In the genomic region with DNA sequence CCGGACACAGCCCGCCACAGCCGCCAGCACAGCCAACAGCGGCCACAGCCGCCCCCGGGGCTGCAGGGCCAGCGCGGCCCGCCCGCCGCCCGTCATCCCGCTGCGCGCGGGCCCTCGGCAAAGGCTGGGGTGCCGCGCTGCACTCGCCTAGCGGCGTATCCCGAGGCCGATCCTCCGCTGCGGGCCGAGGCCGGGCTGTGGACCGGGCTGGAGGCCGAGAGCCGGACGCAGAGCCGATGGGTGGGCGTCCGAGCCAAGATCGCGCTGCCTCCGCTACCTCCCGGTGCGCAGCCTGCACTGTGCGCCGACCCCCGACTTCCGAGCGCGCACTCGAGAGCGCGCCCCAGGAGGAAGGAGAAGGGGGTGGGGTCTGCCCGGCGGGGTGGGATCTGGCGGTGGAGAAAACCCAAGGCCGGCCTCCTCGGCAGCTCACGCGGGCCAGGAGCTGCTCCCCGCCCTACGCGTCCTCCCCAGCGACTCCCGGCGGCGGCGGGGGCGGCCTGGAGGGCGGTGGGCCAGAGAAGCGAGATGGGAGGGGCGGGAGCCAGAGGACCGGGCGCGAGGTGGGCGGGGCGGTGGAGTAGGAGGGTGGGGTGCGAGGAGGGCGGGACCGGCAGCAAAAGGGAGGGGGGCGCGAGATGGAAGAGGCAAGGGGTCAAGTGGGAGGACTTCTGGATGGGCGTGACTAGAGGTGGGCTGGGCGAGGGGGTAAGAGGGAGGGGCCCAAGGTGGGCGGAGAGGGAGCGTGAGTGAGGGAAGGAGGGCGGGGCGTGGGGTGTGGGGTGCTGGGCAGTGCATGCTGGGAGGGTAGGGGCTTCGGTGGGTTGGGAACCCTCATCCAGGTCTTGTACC, we compare ENCODE assay signal across 8 mouse cellular contexts. TPM values are rescaled to one million over a fixed set of nuclear protein-coding genes. Genes with fewer than 3 reads are reported as not detected.
DNase-seq lines count a peak whose midpoint lies in the region; ATAC-seq and TF ChIP-seq lines count a peak whose summit lies in the region.

TSS of gene Lamc1 (minus strand) at position 343 of the 852 bp plus-strand sequence.

- H3K27me3 ChIP-seq in Patski = no peaks in the 10 kb centered on the region
- H3K27me3 ChIP-seq in hindbrain, embryonic 12.5 days = no peaks in the 10 kb centered on the region

- CTCF ChIA-PET in Patski (lab: Charles Lee) = interaction anchor here (0.6 kb wide), 1 partner anchor 17 kb away, joined by 3 read pairs; no protein-coding TSS in a partner anchor

- DNase-seq in Patski (ENCODE audit: low read depth, low spot score) = peak; percentile 64
- DNase-seq in cerebellum, adult 9-10 months = peak; percentile 75
- DNase-seq in frontal cortex, postnatal 14 days (ENCODE audit: low spot score in 2 of 2) = peak; percentile 70
- DNase-seq in layer of hippocampus, postnatal 25 days (ENCODE audit: extremely low spot score in 1 of 2, low spot score in 1 of 2) = peak; percentile 67 to 78
- peak; percentile 91 for DNase-seq in lung, postnatal 14 days
- DNase-seq in retina, adult 2 months (ENCODE audit: low read depth, low spot score) = peak; percentile 51
- DNase-seq in thymus, postnatal 25 days = peak; percentile 74

- no peaks in the 10 kb centered on the region for H3K9me3 ChIP-seq in hindbrain, embryonic 12.5 days (replicated peaks)

- in situ Hi-C loops in Patski (cut with MboI; ENCODE audit: low pct_unique_long_range_greater_than_20kb) = loop anchor here (5.0 to 10.0 kb wide), 2 partner anchors 78 to 205 kb away; no protein-coding TSS in a partner anchor

- H3K4me3 ChIP-seq in hindbrain, embryonic 12.5 days = peak within 1 kb of the TSS; percentile 98

- POLR2A ChIA-PET in Patski (lab: Charles Lee) = interaction anchor here (1.0 to 1.2 kb wide), 2 partner anchors 16 to 39 kb away, joined by 5 to 6 read pairs; no protein-coding TSS in a partner anchor

- H3K36me3 ChIP-seq in hindbrain, embryonic 12.5 days = no peaks in the 10 kb centered on the region

- H3K9ac ChIP-seq in hindbrain, embryonic 12.5 days = peak within 1 kb of the TSS; percentile 93

- H3K4me1 ChIP-seq in hindbrain, embryonic 12.5 days = peaks cover 20% of the 10 kb centered on the region

- peak; percentile 88 for ATAC-seq in Patski
- peak; percentile 94 for ATAC-seq in hindbrain, embryonic 12.5 days (ENCODE audit: low FRiP score)

- WGBS in hindbrain, embryonic 12.5 days = under 1% methylated on average over 66 of the region's 85 CpGs

- peak within 1 kb of the TSS; percentile 83 for H3K4me2 ChIP-seq in hindbrain, embryonic 12.5 days (replicated peaks)

- TF ChIP-seq CTCF in Patski (IDR thresholded peaks at IDR 0.05) = no peak

- H3K27ac ChIP-seq in hindbrain, embryonic 12.5 days = peak within 1 kb of the TSS; percentile 89

RNA-seq across cellular contexts. Expression of gene Lamc1, which starts in this region (rescaled TPM):
- polyA plus RNA-seq in Patski (2021) = 93.8 TPM
- 35.7 and 36.0 TPM in 2 replicates for polyA plus RNA-seq in hindbrain, embryonic 12.5 days (2016; fragmentation: Nextera tagmentation; extraction: Ambion mirVana)
- 10 to 100 TPM; 30.8 to 31.8 TPM for total RNA-seq in layer of hippocampus, postnatal 25 days (2021)

Comparison
In these comparisons a context has a peak if more than half of its experiments do, and no peak if none do; other contexts are left out.
1. Peak in every context shown above with its lines: DNase-seq, ATAC-seq, H3K4me3 ChIP-seq and H3K27ac ChIP-seq.